Mouse (Mus musculus) forebrain, embryonic 10.5 days (tissue): ENCODE data around the gene 2310057M21Rik. TPM values are rescaled to one million over a fixed set of nuclear protein-coding genes. Genes with fewer than 3 reads are reported as not detected.

Experiments
- DNase-seq: peaks from one replicate; pipeline ENCODE4 v3.0.0-alpha.2; 2017; ENCODE audit warnings: low spot score; ENCODE audit errors: extremely low spot score
- H3K27ac ChIP-seq: fragments of 300-500 bp; sonication (generic); 2 replicates; pipeline ENCODE4 v1.5.1; 2016; ENCODE audit warnings: mild to moderate bottlenecking
- H3K27me3 ChIP-seq: fragments of 300-500 bp; sonication (generic); 2 replicates; pipeline ENCODE4 v1.6.1; 2016; ENCODE audit warnings: mild to moderate bottlenecking; ENCODE audit not compliant: poor library complexity, severe bottlenecking
- H3K36me3 ChIP-seq: fragments of 300-500 bp; sonication (generic); replicated peaks from 2 replicates; pipeline ENCODE4 v1.6.1; 2016; ENCODE audit warnings: mild to moderate bottlenecking, moderate library complexity
- H3K4me1 ChIP-seq: fragments of 300-500 bp; sonication (generic); 2 replicates; pipeline ENCODE4 v1.6.1; 2016
- H3K4me3 ChIP-seq: fragments of 300-500 bp; sonication (generic); 2 replicates; pipeline ENCODE4 v1.5.1; 2016; ENCODE audit warnings: mild to moderate bottlenecking, moderate library complexity
- H3K9me3 ChIP-seq: fragments of 300-500 bp; sonication (generic); 2 replicates; pipeline ENCODE4 v1.6.1; 2016; ENCODE audit warnings: mild to moderate bottlenecking, moderate library complexity
- WGBS: fragments of 180-500 bp; shearing (Covaris S2); methylation state at CpG from one replicate; pipeline ENCODE4 v1.1.7; 2016; 5-methylcytosine and 5-hydroxymethylcytosine counted together
- polyA plus RNA-seq: library from polyadenylated mRNA; unstranded; fragments of >200 nt; fragmentation: Nextera tagmentation; extraction: Ambion mirVana; gene quantifications from 2 replicates; pipeline ENCODE4 v1.2.1, GENCODE M21; 2016

Gene 2310057M21Rik
- polyA plus RNA-seq, 1 experiment from 2014 or later: 22.7 TPM

DNA sequence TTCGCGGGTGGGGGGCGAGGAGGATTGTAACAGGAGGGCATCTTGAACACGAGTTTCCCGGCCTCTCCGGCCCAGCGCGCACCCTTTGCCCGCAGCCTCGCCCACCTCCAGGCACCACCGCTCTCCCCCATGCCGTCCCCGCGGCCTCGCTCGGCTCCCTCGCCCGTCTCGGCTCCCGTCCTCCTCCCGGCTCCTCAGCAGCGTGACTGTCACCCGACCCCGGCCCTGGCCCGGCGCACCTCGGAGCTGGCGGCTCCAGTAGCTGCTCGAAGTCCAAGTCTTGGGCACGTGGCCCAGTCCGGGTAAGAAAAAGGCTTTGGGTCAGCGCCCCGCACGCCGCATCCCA, 317 bp downstream of the 2310057M21Rik start:
- peak overlapping the region; percentile 96 for H3K27ac ChIP-seq
- DNase-seq: no peak
- H3K4me3 ChIP-seq: peak overlapping the region; percentile 92
- no peaks in the 10 kb centered on the region for H3K9me3 ChIP-seq
- WGBS: under 1% methylated on average over 35 of the region's 35 CpGs
- peaks cover 14% of the 10 kb centered on the region for H3K27me3 ChIP-seq
- peaks cover 40% of the 10 kb centered on the region for H3K36me3 ChIP-seq
- H3K4me1 ChIP-seq: peaks cover 19% of the 10 kb centered on the region

DNA sequence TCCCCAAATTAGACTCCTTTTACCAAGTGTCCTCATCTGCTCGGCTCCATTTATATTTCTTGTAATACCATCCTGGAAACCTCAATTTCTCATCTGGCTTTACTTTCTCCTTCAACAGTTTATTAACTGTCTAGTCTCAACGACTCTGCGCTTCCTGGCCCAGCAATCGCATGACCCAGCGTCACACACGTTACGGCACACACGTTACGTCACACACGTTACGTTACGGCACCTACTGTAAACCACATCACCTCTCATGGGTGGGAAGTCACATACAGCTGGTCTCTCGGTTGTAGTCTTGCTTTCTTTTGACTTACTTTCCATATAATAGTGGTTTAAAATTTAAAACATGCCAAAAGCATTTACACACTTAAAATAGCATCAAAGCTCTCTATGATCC, 6.5 kb downstream of the 2310057M21Rik start:
- peaks cover 3% of the 10 kb centered on the region for H3K4me1 ChIP-seq
- H3K27ac ChIP-seq: no peak overlapping the region
- H3K4me3 ChIP-seq: no peak overlapping the region
- H3K9me3 ChIP-seq: no peaks in the 10 kb centered on the region
- DNase-seq: no peak
- H3K27me3 ChIP-seq: no peaks in the 10 kb centered on the region
- WGBS: 97% methylated on average over 13 of the region's 13 CpGs
- H3K36me3 ChIP-seq: peaks cover 94% of the 10 kb centered on the region

DNA sequence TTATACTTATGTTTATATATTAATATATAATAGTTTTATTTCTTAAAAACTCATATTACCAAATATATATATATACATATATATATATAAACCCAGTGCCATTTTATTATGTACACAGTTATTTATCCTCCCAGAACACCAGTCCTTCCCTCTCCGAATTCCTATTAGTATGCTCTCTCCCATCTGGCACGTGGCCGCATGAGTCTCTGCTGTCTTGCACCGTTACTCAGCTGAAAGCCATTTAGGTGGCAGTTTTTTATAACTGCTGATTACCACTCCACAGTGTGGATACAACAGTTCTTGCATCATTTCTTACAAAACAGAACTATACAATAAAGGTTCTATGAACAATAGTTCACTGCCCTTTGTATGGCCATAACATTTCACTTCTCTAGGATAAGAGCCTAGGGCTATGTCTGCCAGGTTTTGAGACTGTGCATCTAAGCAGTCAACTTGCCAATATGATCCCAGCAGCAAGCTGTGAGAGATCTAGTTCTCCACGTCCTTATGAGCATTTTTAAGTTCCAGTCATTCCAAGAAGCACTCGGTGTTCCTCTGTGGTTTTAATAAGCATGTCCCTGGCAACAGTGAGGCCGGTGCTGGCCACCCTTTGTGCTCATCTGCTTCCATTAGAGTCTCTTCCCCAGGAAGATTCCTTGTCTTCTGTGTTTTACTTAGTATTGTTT, 16.6 kb downstream of the 2310057M21Rik start:
- H3K4me1 ChIP-seq: no peaks in the 10 kb centered on the region
- H3K9me3 ChIP-seq: no peaks in the 10 kb centered on the region
- WGBS: 90% methylated on average over 7 of the region's 7 CpGs
- no peak for DNase-seq
- no peaks in the 10 kb centered on the region for H3K27me3 ChIP-seq
- no peak overlapping the region for H3K27ac ChIP-seq
- H3K4me3 ChIP-seq: no peak overlapping the region
- peaks cover 90% of the 10 kb centered on the region for H3K36me3 ChIP-seq

- no peaks in the 10 kb centered on the region for H3K27me3 ChIP-seq
- H3K4me3 ChIP-seq: no peak overlapping the region
- no peak overlapping the region for H3K27ac ChIP-seq
- peaks cover 7% of the 10 kb centered on the region for H3K4me1 ChIP-seq
- peaks cover 42% of the 10 kb centered on the region for H3K36me3 ChIP-seq
- H3K9me3 ChIP-seq: no peaks in the 10 kb centered on the region
- no peak for DNase-seq
- 63% methylated on average over 8 of the region's 8 CpGs for WGBS
Measured at GRCm38 (mm10) chr7:131337502-131338068, 25.0 kb downstream of the 2310057M21Rik start.

- 62% methylated on average over 1 of the region's 1 CpGs for WGBS
Measured at GRCm38 (mm10) chr7:131333564-131333963, 29.0 kb downstream of the 2310057M21Rik start, which contains the start of gene Fam24a. Gene Fam24a, plus strand, starts transcription at chr7:131333864.

GRCm38 (mm10) chr7:131331688-131332087, 30.9 kb downstream of the 2310057M21Rik start:
- H3K27me3 ChIP-seq: no peaks in the 10 kb centered on the region
- no peak overlapping the region for H3K4me3 ChIP-seq
- H3K27ac ChIP-seq: no peak overlapping the region
- H3K4me1 ChIP-seq: no peaks in the 10 kb centered on the region
- no peak for DNase-seq
- H3K36me3 ChIP-seq: no peaks in the 10 kb centered on the region; the same call in 1 of the 2 replicates
- 83% methylated on average over 2 of the region's 2 CpGs for WGBS
- no peaks in the 10 kb centered on the region for H3K9me3 ChIP-seq

More at GRCm38 (mm10) chr7:131333564-131333963, 29.0 kb downstream of the 2310057M21Rik start, which contains the start of gene Fam24a:
- peaks cover 7% of the 10 kb centered on the region for H3K4me1 ChIP-seq
- H3K27ac ChIP-seq: no peak within 1 kb of the TSS
- H3K36me3 ChIP-seq: peaks cover 4% of the 10 kb centered on the region
- no peak for DNase-seq
- H3K9me3 ChIP-seq: no peaks in the 10 kb centered on the region
- no peak within 1 kb of the TSS for H3K4me3 ChIP-seq
- no peaks in the 10 kb centered on the region for H3K27me3 ChIP-seq

- WGBS: 90% methylated on average over 5 of the region's 5 CpGs
Measured at GRCm38 (mm10) chr7:131329416-131329815, 33.1 kb downstream of the 2310057M21Rik start, which contains the start of gene Fam24b. Gene Fam24b, minus strand, starts transcription at chr7:131329516.

GRCm38 (mm10) chr7:131327054-131327453, 35.5 kb downstream of the 2310057M21Rik start:
- Histone ChIP-seq H3K27me3 (no peaks in the 10 kb centered on the region), H3K4me3 (no peak overlapping the region), H3K36me3 (no peaks in the 10 kb centered on the region), H3K27ac (no peak overlapping the region), H3K4me1 (no peaks in the 10 kb centered on the region), H3K9me3 (no peaks in the 10 kb centered on the region)
- DNase-seq: no peak
- 89% methylated on average over 5 of the region's 5 CpGs for WGBS

More at GRCm38 (mm10) chr7:131329416-131329815, 33.1 kb downstream of the 2310057M21Rik start, which contains the start of gene Fam24b:
- Histone ChIP-seq H3K27ac (no peak within 1 kb of the TSS), H3K9me3 (no peaks in the 10 kb centered on the region), H3K36me3 (no peaks in the 10 kb centered on the region), H3K4me3 (no peak within 1 kb of the TSS), H3K27me3 (no peaks in the 10 kb centered on the region), H3K4me1 (no peaks in the 10 kb centered on the region)
- DNase-seq: no peak

GRCm38 (mm10) chr7:131322192-131322591, 40.4 kb downstream of the 2310057M21Rik start, which contains the start of gene Cuzd1:
Gene Cuzd1, minus strand, starts transcription at chr7:131322292.
- Histone ChIP-seq H3K4me3 (no peak within 1 kb of the TSS), H3K9me3 (no peaks in the 10 kb centered on the region), H3K36me3 (no peaks in the 10 kb centered on the region), H3K27ac (no peak within 1 kb of the TSS), H3K4me1 (no peaks in the 10 kb centered on the region), H3K27me3 (no peaks in the 10 kb centered on the region)
- 86% methylated on average over 2 of the region's 2 CpGs for WGBS
- DNase-seq: no peak

DNA sequence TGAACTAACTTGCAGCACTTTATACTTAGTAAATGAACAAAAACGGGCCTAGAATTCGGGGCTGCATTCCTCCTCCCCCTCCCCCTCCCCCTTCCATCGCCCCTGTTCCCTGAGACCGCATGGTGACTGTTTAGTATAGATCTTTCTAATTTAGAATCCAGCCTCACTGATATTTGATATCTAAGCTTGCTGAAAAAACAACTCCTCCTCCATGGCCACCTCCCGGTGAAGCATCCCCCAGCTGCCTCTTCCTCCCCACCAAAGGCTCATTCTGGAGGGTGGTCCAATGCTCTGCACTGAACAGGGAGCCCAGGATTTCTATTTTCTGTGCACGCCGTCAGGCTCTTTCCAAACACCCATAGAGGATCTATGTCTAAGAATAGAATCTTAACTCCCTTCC, 44.2 kb downstream of the 2310057M21Rik start:
- H3K27ac ChIP-seq: no peak overlapping the region
- no peaks in the 10 kb centered on the region for H3K27me3 ChIP-seq
- H3K9me3 ChIP-seq: no peaks in the 10 kb centered on the region
- H3K36me3 ChIP-seq: no peaks in the 10 kb centered on the region
- H3K4me1 ChIP-seq: no peaks in the 10 kb centered on the region
- WGBS: 86% methylated on average over 5 of the region's 7 CpGs
- DNase-seq: no peak
- no peak overlapping the region for H3K4me3 ChIP-seq

DNA sequence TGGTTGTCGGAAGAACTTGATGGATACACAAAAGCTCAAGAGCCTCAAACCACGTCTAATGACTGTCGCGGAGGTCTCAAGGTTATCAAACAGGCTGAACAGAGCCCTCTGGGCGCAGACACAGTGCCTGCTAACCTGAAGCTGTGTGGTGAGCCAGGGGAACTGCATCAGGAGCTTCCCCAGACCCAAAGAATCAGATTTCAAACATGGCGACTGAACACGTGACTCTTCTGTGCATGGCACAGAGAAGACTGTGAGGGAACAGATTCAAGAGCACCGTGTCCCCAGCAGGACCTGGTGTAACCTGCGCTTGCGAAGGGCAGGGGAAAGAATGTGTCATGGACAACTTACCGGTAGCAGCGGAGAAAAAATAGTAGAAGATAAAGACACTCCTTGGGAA, 45.0 kb downstream of the 2310057M21Rik start:
- H3K27me3 ChIP-seq: no peaks in the 10 kb centered on the region
- no peaks in the 10 kb centered on the region for H3K4me1 ChIP-seq
- H3K36me3 ChIP-seq: no peaks in the 10 kb centered on the region
- H3K9me3 ChIP-seq: no peaks in the 10 kb centered on the region
- H3K27ac ChIP-seq: no peak overlapping the region
- 74% methylated on average over 12 of the region's 12 CpGs for WGBS
- DNase-seq: no peak
- H3K4me3 ChIP-seq: no peak overlapping the region

GRCm38 (mm10) chr7:131314493-131314892, 48.1 kb downstream of the 2310057M21Rik start:
- Histone ChIP-seq H3K27me3 (no peaks in the 10 kb centered on the region), H3K9me3 (no peaks in the 10 kb centered on the region), H3K36me3 (no peaks in the 10 kb centered on the region), H3K27ac (no peak overlapping the region), H3K4me1 (no peaks in the 10 kb centered on the region), H3K4me3 (no peak overlapping the region)
- no peak for DNase-seq
- 89% methylated on average over 7 of the region's 7 CpGs for WGBS

DNA sequence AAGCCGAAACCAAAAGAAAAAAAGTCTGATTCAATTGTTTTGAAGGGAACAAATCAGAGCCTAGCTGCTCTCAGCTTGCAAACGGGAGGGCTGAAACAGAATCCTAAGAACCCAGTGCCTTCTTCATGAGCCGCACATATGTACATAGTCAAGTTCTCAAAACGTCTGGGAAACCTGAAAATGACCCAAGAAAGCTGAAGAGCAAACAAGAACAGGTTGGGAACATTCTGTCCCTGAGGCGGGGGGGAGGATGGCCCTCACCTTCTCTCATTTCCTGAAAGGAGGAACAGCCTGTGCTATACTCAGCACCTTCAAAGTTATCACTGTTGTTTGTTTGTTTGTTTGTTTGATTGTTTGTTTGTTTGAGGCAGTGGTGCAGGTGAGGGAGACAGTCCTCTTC, 55.8 kb downstream of the 2310057M21Rik start:
- Histone ChIP-seq H3K27ac (no peak overlapping the region), H3K9me3 (no peaks in the 10 kb centered on the region), H3K4me3 (no peak overlapping the region), H3K36me3 (no peaks in the 10 kb centered on the region), H3K27me3 (no peaks in the 10 kb centered on the region), H3K4me1 (no peaks in the 10 kb centered on the region)
- 79% methylated on average over 5 of the region's 5 CpGs for WGBS
- no peak for DNase-seq
